Mouse (Mus musculus) cerebellum, postnatal 25 days (tissue): ENCODE measurements around the gene Kif13a.

ENCODE experiments used
- DNase-seq, 2 experiments: peaks; one replicate each; pipeline ENCODE4 v3.0.0; 2021; ENCODE audit warnings: mixed read lengths in 2 of 2

The Kif13a gene

DNA sequence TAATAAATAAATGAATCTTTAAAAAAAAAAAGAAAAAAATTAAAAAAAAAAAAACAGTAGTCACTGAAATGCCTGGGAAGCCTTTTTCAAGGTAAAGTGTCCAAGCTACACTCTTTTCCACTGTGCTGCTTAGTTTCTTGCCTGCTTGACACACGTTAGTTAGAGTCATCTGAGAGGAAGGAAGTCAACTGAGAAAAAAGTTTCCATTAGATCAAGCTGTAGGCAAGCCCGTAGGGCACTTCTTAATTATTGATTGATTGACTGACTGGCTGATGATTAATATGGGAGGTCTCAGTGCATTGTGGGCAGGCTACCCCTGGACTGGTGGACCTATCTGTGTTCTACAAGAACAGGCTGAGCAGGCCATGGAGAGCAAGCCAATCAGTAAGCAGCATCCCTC lies 9.9 kb downstream of the Kif13a start:
- no peak for DNase-seq

DNA sequence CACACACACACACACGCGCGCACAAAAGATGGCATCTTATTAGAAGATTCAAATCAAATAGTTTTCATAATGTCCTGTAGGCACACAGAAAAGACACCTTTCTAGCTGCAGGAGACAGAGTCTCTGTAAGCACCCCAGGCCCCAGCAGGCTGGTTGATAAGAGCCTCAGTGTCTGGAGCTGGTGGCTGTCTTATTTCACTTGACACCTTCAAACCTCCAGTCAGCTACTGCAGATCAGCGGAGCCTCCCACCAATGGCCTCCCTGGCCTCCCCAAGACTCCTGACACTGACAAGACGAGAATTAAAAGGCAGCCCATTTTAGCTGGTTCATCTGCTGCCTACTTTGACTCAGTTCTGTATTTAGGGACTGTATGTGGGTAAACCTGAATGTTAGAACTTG lies 11.2 kb downstream of the Kif13a start:
- DNase-seq = no peak

DNA sequence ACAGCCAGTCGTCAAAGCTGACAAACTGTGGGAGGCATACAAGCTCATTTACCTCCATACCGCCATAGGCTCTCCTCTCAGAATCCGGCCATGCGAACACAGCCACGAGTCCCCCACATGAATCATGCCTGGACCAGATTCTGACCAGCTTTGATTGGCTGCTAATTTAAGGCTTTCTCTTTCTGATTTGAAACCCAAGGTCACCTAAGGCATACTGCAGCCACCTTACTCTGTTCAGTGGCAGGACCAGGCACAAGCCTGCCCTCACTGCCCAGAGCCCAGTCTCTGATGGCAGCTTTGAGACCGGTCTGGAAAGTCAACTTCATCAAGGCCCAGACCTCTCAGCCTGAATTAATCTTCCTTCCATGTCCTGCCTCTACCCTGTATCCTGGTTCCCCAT lies 17.7 kb downstream of the Kif13a start:
- DNase-seq = peak in 1 of 2 experiments; percentile 38

DNA sequence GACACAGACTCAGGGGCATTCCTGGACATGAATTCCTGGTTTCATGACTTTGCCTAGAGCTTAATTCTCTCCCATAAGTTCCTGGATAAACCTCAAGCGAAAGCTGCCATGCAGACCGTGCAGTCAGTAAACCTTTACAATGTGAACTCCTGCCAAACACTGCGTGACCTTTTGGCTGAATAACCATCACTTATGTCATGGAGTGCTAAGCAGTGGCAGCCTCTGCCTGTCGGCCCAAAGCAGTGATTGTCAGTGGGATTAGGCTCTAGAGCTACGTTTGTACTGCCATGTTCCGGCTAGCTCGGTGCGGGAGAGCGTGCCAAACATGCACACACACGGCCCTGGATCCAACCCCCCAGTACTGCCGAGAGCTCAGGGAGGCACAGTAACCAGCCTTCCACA lies 18.6 kb downstream of the Kif13a start:
- DNase-seq = peak; percentile 56 to 59

DNA sequence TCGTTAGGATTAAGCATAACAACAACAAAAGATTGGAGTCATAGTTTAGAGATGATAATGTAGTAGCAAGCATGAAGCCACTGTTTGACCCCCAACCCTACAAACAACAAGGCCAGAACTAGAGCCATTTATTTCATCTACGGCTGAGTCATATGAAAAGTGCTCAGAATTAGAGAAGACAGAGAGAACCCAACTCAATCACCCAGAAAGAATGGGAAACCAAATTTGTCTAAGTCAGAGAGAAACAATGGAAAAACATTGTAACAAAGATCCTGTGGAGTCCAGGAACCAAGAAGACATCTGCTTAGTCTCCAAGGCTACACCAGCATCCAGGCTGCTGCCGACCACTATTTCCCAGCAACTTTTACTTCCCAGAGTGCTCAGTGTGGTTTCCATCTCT lies 19.7 kb downstream of the Kif13a start:
- no peak for DNase-seq

DNA sequence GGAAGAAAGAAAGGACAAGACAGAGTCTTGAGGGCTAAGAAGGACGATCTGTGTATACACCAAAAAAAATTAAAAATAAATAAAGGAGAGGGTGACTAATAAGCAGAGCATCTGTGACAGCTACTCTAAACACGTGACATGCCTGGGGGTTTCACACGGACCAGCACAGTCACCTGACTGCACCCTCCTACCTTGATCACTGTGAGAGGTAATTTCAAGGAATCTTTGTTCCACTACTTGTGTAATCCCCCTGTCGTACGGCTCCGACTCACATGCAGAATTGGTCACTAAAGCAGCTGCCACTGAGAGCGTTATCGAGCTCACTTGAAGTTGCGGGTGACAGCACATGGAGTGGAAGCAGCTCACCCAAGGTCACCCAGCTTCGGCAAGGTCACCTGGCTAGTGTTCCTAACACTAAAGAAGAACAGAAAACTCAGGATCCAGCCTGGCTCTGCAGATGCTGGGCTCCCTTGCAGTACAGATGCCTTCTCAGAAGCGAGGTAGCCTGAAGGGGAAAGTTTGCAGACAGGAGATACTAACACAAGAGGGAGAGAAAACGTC lies 20.6 kb downstream of the Kif13a start:
- DNase-seq = no peak

DNA sequence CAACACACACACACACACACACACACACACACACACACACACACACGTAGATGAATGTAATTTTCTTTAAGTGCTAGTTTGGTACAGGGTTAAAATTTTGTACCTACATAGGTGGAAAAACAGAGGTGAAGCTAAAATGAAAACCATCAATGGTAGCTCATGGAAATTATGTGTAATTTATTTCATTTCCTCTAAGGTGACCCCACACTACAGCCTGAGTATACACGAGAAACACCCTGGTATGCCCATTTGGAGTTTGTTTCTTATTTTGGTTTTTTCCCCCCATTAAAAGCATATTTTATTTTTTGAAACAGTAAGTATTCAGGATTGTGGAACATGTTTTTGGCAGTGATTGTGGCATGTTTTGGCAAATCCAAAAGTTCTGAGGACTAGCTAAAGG lies 21.3 kb downstream of the Kif13a start:
- no peak for DNase-seq

DNA sequence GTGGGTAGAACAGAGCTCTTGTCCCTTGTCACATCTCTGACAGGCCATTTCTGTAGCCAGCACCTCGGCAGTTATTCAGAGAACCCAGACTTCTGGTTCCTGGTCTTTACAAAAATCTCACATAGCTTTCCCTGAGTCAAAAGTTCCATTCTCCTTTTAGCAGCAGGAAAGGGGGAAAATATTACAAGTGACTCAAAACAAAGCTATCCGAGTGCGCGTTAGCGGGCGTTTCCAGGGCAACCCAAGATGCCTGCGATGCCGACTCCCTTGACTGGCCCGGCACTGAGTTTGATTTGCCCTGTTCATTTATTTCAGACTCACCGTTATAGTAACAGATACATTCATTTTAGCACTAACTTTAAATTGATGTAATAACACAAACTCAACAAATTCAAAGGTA lies 21.8 kb downstream of the Kif13a start:
- DNase-seq = no peak

DNA sequence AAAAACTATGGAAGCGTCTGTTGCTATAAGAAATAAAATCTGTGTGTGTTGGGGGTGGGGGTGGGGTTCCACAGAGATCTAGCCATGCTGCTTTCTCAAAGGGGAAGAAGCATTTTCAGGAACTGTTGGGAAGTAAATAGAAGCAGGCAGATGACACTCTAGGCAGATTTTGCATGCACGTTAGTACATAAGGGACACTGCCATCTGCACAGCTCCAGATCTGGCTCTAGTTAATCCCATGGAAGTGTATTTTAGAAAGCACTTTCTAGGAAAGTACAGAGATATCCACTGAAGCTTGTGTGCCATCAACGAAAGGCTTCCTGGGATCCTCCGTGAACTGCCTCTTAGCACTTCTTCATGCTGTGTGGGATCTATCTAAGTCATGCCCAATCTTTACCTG lies 22.6 kb downstream of the Kif13a start:
- no peak for DNase-seq

DNA sequence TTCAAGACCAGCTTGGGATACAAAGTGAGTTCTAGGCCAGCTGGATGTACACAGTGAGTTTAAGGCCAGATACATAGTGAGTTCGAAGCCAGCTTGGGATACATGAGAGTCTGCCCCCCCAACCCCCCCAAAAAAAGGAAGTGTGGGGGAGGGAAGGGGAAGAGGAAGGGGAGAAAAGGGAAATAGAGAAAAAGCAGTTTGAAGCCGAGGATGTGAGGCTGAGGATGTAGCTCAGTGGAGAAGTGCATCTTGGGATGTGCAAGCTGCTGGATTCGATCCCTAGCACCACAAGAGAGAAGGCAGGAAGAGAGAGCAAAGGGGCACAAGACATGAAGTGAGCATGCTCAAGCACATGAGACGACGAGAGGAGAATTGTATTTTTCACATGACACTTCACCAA lies 23.7 kb downstream of the Kif13a start:
- no peak for DNase-seq

DNA sequence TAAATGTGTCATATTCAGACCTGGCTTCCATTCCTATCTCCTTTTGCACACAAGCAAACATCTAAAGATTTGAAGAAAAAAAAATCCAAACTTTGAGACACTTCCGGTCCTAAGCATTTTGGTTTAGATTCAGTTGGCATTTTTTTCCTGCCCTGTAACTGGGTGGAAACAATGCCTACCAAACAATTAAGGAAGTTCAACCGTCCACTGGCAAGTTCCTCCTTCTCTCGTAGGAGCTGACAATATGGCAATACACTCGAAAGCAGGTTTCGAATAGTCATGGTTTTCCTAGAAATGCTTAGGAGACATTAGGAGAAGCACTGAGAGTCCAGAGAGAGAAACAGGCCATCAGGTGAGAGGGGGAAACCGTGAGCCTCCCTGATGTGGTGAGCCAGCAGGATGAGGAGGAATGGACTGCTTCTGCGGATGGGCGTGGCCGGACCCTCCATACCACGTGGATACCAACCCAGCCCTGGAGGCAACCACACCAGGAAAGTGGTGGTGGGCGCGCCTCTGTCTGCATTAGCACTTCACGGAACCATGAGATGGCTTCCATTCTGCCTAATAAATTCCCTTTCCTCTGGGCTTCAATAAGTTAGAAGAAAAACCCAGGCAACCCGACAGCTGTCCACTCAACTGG lies 24.6 kb downstream of the Kif13a start:
- no peak for DNase-seq

DNA sequence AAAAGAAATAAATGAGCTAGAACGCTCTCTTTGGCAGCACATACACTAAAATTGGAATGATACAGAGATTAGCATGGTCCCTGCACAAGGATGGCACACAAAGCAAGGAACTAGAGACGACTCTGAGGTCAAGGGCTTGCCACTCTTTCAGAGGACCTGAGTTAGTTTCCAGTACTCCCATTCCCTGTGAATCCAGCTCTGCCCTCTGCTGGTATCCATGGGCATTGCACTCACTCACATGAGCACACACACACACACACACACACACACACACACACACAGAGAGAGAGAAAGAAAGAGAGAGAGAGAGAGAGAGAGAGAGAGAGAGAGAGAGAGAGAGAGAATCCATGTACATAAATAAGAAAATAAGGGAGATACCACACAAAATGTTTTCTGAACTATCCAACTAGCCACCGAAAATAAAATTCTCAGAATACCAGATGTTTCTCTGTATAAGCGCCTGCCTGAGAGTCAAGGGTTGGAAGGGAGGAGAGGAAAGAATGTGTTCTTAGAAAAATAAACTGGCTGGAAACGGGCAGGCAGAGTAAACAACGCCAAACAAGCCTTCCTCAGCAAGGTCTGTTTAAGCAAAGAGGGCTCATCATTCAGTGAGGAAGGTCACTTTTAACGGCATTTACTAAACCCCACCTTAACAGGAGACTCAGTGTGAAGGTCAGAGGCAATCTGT lies 27.0 kb downstream of the Kif13a start:
- no peak for DNase-seq

DNA sequence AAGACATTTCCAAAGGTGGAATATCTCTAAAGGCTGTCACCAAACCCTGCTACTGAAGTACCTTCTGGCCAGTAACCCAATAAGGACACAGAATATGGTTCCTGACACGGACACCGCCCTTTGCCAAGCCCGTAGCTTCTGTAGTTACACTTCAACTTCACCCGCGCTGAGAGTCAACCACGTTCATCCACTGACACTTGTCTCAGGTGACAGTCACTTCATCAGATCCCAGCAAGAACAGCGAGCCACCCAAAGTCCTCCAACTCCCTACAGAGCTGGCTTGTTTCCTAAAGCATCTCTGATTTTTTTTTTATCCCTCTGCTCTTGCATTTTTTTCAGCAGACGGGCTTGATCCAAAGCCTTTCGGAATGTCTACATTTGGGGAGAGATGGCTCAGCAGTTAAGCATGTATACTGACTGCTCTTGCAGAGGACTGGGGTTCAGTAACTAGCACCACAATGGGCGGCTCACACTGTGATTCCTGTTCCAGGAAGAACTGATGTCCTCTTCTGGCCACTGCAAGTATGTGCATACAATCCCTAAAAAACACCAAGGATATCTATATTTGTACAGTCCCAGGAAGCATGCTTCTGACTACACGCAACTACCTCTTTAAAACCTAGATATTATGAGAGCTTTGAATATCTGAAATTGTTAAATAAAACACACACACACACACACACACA lies 28.7 kb downstream of the Kif13a start:
- DNase-seq = no peak

DNA sequence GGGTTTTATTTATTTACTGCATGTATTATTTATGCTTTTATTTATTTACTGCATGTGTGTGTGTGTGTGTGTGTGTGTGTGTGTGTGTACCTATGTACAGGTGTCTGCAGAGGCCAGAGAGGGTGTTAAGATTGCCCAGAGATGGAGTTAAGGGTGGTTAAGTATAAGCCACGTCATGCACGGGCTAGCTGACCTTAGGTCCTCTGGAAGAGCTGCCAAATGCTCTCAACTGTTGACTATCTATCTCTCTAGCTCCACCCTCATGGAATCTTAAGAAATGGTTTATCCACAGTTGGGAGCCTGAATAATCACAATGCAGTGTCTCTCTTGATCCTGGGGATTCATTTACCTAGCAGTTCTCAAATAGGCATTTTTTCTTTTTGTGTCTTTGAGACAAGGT lies 30.8 kb downstream of the Kif13a start:
- DNase-seq = no peak

DNA sequence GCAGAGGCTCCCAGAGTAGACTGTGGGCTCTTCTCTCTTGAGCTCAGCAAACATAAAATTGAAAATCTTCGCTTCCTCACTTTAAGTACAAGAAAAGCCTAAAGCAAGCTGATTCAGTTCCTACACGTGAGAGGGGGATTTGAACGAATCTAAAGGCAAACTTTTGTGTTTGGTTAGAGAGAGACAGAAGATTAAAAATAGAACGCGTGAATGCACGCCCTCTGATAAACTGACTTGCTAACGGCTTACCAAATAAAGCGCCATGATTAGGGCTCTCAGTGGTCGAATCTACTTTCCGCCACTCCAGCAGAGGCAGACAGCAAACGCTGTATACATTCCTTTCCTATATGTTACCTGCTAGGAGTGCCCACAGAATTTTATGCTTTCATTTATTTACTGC lies 31.3 kb downstream of the Kif13a start:
- no peak for DNase-seq

DNA sequence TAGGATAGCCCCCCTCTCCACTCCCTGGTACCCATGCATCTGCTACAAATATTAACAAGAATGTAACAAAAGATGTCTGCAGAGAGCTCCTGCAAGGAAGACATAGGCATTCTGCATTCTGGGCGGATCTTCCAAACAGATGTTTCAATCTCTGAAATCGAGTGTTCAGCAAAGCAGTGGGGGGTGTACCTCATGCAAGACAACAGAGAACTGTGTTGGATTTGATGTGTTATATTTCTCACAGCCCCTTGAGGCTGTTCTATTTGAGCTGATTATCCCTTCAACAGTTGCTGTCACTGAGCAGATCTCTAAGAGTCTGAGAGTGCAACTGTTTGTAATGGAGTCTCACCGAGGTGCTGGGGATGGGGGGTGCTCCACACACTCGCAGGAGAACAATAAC lies 37.3 kb downstream of the Kif13a start:
- no peak for DNase-seq

DNA sequence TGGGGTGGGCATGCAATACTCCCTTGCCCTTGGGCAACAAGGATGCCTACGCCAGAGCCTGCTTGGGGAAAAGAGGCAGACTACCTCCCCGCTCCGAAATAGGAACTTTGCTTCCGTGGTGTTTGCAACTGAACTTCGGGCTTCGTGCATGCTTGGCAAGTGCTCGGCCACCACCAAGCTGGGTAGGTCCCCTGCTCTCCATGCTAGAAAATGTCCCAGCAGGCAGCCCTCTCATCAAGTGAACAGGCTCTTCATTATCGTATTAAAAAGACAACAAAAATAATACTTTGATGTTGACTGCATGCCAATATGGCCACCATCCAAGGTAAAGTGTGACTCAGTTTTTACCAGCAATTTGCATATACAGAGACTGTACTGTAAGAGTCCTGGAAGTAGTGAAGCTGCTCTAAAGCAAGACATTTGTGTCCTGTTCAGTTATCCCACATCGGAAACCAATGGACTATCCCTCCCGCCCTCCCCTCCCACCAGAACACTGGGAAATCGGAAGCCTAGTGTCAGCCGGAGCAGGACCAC lies 41.5 kb downstream of the Kif13a start:
- no peak for DNase-seq

DNA sequence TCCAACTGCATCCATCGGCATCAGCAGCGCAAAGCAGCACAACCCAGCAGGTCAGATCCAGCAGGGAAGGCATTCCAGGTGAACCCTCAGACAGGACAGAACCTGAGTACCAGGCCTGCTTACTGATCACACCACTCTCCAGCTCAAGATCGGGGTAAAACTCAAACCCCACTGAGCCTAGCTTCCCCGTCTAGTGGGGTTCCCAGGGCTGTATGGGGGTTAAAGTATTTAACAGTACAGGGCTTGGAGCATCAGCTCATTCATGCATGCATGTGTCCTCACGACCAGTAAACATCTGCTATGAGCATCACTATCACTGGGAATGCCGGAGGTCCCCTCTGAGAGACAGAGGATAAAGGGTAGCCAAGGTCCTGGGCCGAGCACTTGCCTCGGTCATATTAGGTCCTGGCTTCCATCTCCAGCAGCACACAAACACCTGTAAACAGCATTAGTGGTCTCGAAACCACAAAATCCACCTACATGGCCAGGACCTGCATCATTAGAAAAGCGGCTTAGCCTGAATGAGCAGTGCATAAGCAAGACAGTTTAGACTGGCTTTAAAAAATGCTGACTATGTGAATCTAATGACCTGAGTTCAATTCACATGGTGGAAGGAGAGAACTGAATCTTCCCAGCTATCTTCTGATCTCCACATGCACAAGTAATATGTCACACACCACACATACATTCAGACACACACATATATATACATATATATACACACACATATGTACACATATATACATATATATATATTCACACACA lies 43.0 kb downstream of the Kif13a start:
- no peak for DNase-seq

DNA sequence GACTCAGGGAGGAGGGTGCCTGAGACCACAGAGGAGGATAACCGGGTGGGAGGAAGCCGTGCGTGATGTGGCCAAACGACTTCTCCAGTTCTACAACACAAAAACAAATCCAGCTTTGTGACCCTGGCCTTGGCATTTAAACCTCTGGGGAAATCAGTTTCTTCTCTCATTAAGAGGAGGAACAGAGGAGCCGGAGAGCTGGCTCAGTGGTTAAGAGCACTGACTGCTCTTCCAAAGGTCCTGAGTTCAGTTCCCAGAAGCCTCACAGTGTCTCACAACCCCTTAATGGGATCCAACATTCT lies 44.0 kb downstream of the Kif13a start:
- no peak for DNase-seq

DNA sequence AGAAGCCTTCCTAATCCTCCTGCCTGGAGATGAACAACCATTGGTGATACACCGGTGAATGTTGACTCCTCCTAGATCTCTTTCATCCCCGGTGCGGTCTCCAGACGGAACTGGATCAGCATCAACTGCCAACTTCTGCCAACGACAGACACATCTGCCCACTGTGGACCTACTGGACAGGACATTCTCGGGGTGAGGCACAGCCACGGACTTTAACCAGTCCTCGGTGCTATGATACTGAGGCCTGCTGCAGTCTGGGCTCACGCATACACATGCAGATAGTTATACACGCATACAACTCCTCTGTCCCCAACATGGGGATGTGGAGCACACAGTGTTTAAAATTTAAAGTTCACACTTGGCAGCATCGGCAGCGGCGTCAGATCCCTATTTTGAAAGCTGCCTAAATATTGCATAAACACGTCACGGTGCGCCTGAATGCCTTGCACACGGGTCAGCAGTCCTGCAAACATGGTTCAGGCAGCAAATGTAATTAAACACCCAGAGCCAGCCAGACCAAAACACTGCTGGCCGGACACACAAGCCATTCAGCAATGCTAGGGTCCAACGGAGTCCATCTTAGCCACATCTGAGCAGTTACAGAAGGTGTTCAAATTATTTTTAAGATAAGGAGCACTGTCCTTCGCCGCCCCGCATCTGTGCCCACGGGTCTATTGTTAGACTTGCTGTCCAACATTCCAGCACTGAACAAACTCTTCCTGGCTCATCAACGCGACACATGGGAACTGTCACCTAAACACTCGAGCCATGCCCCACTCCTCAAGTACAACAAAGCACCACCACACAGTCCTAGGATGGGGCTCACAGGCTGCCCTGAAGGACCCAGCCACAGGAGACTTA lies 44.5 kb downstream of the Kif13a start:
- DNase-seq = no peak

DNA sequence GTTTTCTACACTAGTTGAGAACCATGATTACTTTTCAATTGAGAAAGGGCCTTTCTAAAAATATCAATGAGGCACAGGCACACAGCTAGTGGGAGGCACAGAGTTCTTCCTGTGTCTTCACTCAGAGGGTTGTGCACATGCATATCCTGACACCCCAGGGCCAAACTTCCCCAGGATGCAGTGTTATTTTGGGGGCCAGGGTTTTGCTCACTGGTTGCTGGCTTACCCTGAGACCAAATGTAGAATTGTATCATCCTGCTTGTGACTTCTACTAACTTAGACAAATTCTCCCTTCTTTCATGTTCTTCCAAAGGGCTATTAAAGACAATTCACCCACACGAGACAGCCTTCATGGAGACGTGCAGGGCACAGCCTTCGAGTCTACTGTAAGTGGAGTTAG lies 45.7 kb downstream of the Kif13a start:
- no peak for DNase-seq

DNA sequence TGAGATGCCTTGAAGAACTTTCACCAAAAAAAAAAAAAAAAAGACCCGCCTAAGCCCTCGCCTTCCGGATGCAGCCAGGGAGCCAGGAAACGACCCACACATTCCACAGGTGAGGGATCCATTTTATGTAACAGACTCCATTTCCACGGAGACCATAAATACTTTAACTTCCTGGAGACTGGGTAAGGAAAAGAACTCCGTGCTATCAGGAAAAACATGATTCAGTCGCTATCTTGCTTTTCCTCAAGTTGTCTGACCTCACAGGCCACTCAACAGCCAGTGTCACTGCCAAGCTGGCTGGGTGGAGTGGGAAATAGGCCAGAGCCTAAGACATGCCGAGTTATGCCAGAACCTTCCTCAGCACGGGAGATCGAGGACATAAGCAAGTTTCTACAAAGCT lies 46.3 kb downstream of the Kif13a start:
- DNase-seq = peak; percentile 43 to 58
